Comparison of ENCODE assay signal across 14 mouse cellular contexts in the genomic region with DNA sequence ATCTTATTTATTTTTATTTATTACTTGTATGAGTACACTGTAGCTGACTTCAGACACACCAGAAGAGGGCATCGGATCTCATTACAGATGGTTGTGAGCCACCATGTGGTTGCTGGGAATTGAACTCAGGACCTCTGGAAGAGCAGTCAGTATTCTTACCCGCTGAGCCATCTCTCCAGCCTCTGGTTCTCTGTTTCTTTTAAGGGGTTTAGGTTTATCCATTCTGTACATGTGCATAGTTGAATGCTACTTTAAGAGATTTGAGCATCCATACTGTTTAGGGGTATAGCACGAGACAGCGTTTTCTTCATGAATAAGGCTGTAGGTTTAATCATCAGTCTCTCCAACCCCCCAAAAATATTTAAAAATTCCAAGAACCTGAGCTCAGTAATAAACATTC. TPM values are rescaled to one million over a fixed set of nuclear protein-coding genes. Genes with fewer than 3 reads are reported as not detected.
"Had no signal": no experiment of that assay in that cellular context is flagged by ENCODE, and none has a peak within 500 bp of the region (broad histone marks: within the 10 kb centered on the region; RNA-seq: fewer than 3 reads in every experiment).

No protein-coding gene starts in this region.

RNA-seq across cellular contexts. Expression of gene Ttc39d, which starts 6.7 kb away (rescaled TPM):
- total RNA-seq: heart, postnatal 10 days; heart, postnatal 25 days; heart, postnatal 36 days; heart, postnatal 4 days; hematopoietic stem cell, adult 5-6 weeks; hindbrain, postnatal 0 days had no signal
- polyA plus RNA-seq: hindbrain, embryonic 11.5 days; inflammation-experienced regulatory T-cells, adult 6 months; intestine, embryonic 14.5 days; intestine, embryonic 16.5 days; intestine, postnatal 0 days; kidney, embryonic 16.5 days; kidney, postnatal 0 days; large intestine, adult 2 months had no signal
